Mouse (Mus musculus) intestine, postnatal 0 days (tissue): ENCODE data around the gene Chac1. TPM values are rescaled to one million over a fixed set of nuclear protein-coding genes. Genes with fewer than 3 reads are reported as not detected.
A peak's percentile ranks its signal among the peaks of the same experiment; 100 is the strongest.

ENCODE experiments used
- ATAC-seq: fragments of 200-750 bp; cut with Nextera tagmentation; 2 replicates; pipeline ENCODE4 v1.8.0; 2017; ENCODE audit warnings: mild to moderate bottlenecking, moderate TSS enrichment, moderate library complexity
- H3K27ac ChIP-seq: fragments of 300-500 bp; sonication (generic); 2 replicates; pipeline ENCODE4 v1.5.1; 2014; ENCODE audit warnings: mild to moderate bottlenecking, low read depth, low read length, moderate library complexity
- H3K27me3 ChIP-seq: fragments of 300-500 bp; sonication (generic); replicated peaks from 2 replicates; pipeline ENCODE4 v1.6.1; 2014; ENCODE audit warnings: low read length, mixed read lengths; ENCODE audit not compliant: control insufficient read depth, insufficient read depth
- H3K36me3 ChIP-seq: fragments of 300-500 bp; sonication (generic); 2 replicates; pipeline ENCODE4 v1.6.1; 2014; ENCODE audit warnings: mild to moderate bottlenecking, moderate library complexity; ENCODE audit not compliant: control insufficient read depth, insufficient read depth
- H3K4me1 ChIP-seq: fragments of 300-500 bp; sonication (generic); replicated peaks from 2 replicates; pipeline ENCODE4 v1.6.1; 2014; ENCODE audit warnings: antibody characterized with exemption, low read length, mixed read lengths; ENCODE audit not compliant: control insufficient read depth, insufficient read depth
- H3K4me2 ChIP-seq: fragments of 300-500 bp; sonication (generic); replicated peaks from 2 replicates; pipeline ENCODE4 v1.6.1; 2014; ENCODE audit warnings: low read depth, mild to moderate bottlenecking, moderate library complexity
- H3K4me3 ChIP-seq: fragments of 300-500 bp; sonication (generic); 2 replicates; pipeline ENCODE4 v1.5.1; 2014; ENCODE audit warnings: low read depth, low read length
- H3K9ac ChIP-seq: fragments of 300-500 bp; sonication (generic); 2 replicates; pipeline ENCODE4 v1.6.1; 2014; ENCODE audit warnings: mild to moderate bottlenecking, low read depth, low read length
- H3K9me3 ChIP-seq: fragments of 300-500 bp; sonication (generic); 2 replicates; pipeline ENCODE4 v1.6.1; 2016; ENCODE audit warnings: mixed run types; ENCODE audit not compliant: control insufficient read depth
- CTCF ChIP-seq: sonication (generic); IDR thresholded peaks from 2 replicates; pipeline ENCODE4 v1.5.1; 2016; ENCODE audit warnings: low read depth, mild to moderate bottlenecking, control low read depth, antibody characterized with exemption, moderate library complexity
- WGBS: fragments of 180-500 bp; shearing (Covaris S2); extraction: QIAGEN DNeasy Blood & Tissue Kit; methylation state at CpG from one replicate; pipeline ENCODE4 v1.1.7; 2014; 5-methylcytosine and 5-hydroxymethylcytosine counted together
- polyA plus RNA-seq: library from polyadenylated mRNA; unstranded; fragments of >200 nt; fragmentation: Nextera tagmentation; extraction: Ambion mirVana; gene quantifications from 2 replicates; pipeline ENCODE4 v1.2.1, GENCODE M21; 2015

Chac1 gene
- polyA plus RNA-seq, 1 experiment from 2014 or later, result 1.4 TPM

- peaks cover 37% of the 10 kb centered on the region for H3K36me3 ChIP-seq
- H3K9ac ChIP-seq, result no peak overlapping the region
- TF ChIP-seq CTCF, result no peak
- peak overlapping the region; percentile 28; the same call in 1 of the 2 replicates for H3K27ac ChIP-seq
- H3K4me2 ChIP-seq, result no peak overlapping the region
- H3K27me3 ChIP-seq, result no peaks in the 10 kb centered on the region
- no peaks in the 10 kb centered on the region for H3K4me1 ChIP-seq
- H3K4me3 ChIP-seq, result no peak overlapping the region
- 64% methylated on average over 1 of the region's 1 CpGs for WGBS
- H3K9me3 ChIP-seq, result no peaks in the 10 kb centered on the region
- no peak for ATAC-seq
Measured at GRCm38 (mm10) chr2:119388266-119388665, 37.2 kb downstream of the Chac1 start.

GRCm38 (mm10) chr2:119389992-119390391 is 39.0 kb downstream of the Chac1 start:
- Histone ChIP-seq H3K9ac (no peak overlapping the region), H3K9me3 (no peaks in the 10 kb centered on the region), H3K4me2 (no peak overlapping the region), H3K27me3 (no peaks in the 10 kb centered on the region), H3K36me3 (peaks cover 36% of the 10 kb centered on the region), H3K4me1 (no peaks in the 10 kb centered on the region), H3K27ac (no peak overlapping the region), H3K4me3 (no peak overlapping the region)
- no peak for TF ChIP-seq CTCF
- WGBS, result 95% methylated on average over 4 of the region's 4 CpGs
- ATAC-seq, result no peak

- H3K4me2 ChIP-seq, result no peak overlapping the region
- H3K27me3 ChIP-seq, result no peaks in the 10 kb centered on the region
- no peaks in the 10 kb centered on the region for H3K9me3 ChIP-seq
- ATAC-seq, result peak; percentile 32
- H3K36me3 ChIP-seq, result peaks cover 38% of the 10 kb centered on the region
- 47% methylated on average over 5 of the region's 5 CpGs for WGBS
- no peaks in the 10 kb centered on the region for H3K4me1 ChIP-seq
- no peak overlapping the region for H3K9ac ChIP-seq
- no peak overlapping the region for H3K4me3 ChIP-seq
- H3K27ac ChIP-seq, result peak overlapping the region; percentile 69; the same call in 1 of the 2 replicates
- TF ChIP-seq CTCF, result peak; percentile 49
Measured at GRCm38 (mm10) chr2:119398252-119398651, 47.2 kb downstream of the Chac1 start.

GRCm38 (mm10) chr2:119398665-119399064 is 47.6 kb downstream of the Chac1 start:
- ATAC-seq, result peak; percentile 89
- H3K4me3 ChIP-seq, result no peak overlapping the region

GRCm38 (mm10) chr2:119399313-119399712 is 48.3 kb downstream of the Chac1 start:
- Histone ChIP-seq H3K36me3 (peaks cover 37% of the 10 kb centered on the region), H3K9ac (no peak overlapping the region), H3K27me3 (no peaks in the 10 kb centered on the region), H3K4me1 (no peaks in the 10 kb centered on the region), H3K4me3 (no peak overlapping the region), H3K27ac (peak overlapping the region; percentile 69), H3K9me3 (no peaks in the 10 kb centered on the region), H3K4me2 (0 out of 2 replicates have a peak overlapping the region, but pooled peaks have one; percentile 14)
- peak; percentile 81 for ATAC-seq
- TF ChIP-seq CTCF, result no peak

More at GRCm38 (mm10) chr2:119398665-119399064, 47.6 kb downstream of the Chac1 start:
- 48% methylated on average over 1 of the region's 1 CpGs for WGBS
- peak overlapping the region; percentile 69 for H3K27ac ChIP-seq
- no peak overlapping the region for H3K9ac ChIP-seq
- H3K9me3 ChIP-seq, result no peaks in the 10 kb centered on the region
- H3K4me2 ChIP-seq, result 0 out of 2 replicates have a peak overlapping the region, but pooled peaks have one; percentile 14
- H3K4me1 ChIP-seq, result no peaks in the 10 kb centered on the region
- TF ChIP-seq CTCF, result no peak
- no peaks in the 10 kb centered on the region for H3K27me3 ChIP-seq
- peaks cover 39% of the 10 kb centered on the region for H3K36me3 ChIP-seq

Other genes with a start within 250 kb of the Chac1 start
- 8.6 and 10.3 TPM in 2 replicates for gene Rad51, start 238.4 kb upstream of the Chac1 start, polyA plus RNA-seq
- 177 and 185 TPM in 2 replicates for gene Rmdn3, start 194.2 kb upstream of the Chac1 start, polyA plus RNA-seq
- gene Gchfr, start 183.5 kb upstream of the Chac1 start, polyA plus RNA-seq, result 124 and 136 TPM in 2 replicates
- 0.08 and 0.18 TPM in 2 replicates for gene Gm14137, start 176.7 kb upstream of the Chac1 start, polyA plus RNA-seq
- gene Zfyve19, start 142.6 kb upstream of the Chac1 start, polyA plus RNA-seq, result 36.3 and 38.7 TPM in 2 replicates
- 8.8 and 9.4 TPM in 2 replicates for gene Dnajc17, start 142.4 kb upstream of the Chac1 start, polyA plus RNA-seq
- 78.7 and 84.7 TPM in 2 replicates for gene Ppp1r14d, start 121.3 kb upstream of the Chac1 start, polyA plus RNA-seq
- gene Spint1, start 113.9 kb upstream of the Chac1 start, polyA plus RNA-seq, result 145 and 148 TPM in 2 replicates
- gene Rhov, start 80.0 kb upstream of the Chac1 start, polyA plus RNA-seq, result 1.3 TPM in 2 replicates
- 21.8 and 24.3 TPM in 2 replicates for gene Vps18, start 62.5 kb upstream of the Chac1 start, polyA plus RNA-seq
- 3.7 and 4.1 TPM in 2 replicates for gene Dll4, start 25.4 kb upstream of the Chac1 start, polyA plus RNA-seq
- 2.4 and 2.6 TPM in 2 replicates for gene Ino80, start 126.5 kb downstream of the Chac1 start, polyA plus RNA-seq
- 0.38 TPM in 2 replicates for gene Exd1, start 196.4 kb downstream of the Chac1 start, polyA plus RNA-seq
- gene Chp1, start 196.5 kb downstream of the Chac1 start, polyA plus RNA-seq, result 73.2 and 76.1 TPM in 2 replicates